Mouse (Mus musculus) liver, postnatal 0 days (tissue): ENCODE measurements around the gene Dnajb8. TPM values are rescaled to one million over a fixed set of nuclear protein-coding genes. Genes with fewer than 3 reads are reported as not detected.

Experiments used
- ATAC-seq: fragments of 200-750 bp; cut with Nextera tagmentation; 2 replicates; pipeline ENCODE4 v1.8.0; 2017; ENCODE audit warnings: mild to moderate bottlenecking, moderate library complexity
- DNase-seq: peaks from one replicate; pipeline ENCODE4 v3.0.0-alpha.2; 2016
- H3K27ac ChIP-seq: fragments of 300-500 bp; sonication (generic); 2 replicates; pipeline ENCODE4 v1.5.1; 2014; ENCODE audit warnings: antibody characterized with exemption, moderate library complexity, mild to moderate bottlenecking, low read depth
- H3K27me3 ChIP-seq: fragments of 300-500 bp; sonication (generic); 2 replicates; pipeline ENCODE4 v1.6.1; 2014; ENCODE audit warnings: low read length, control low read depth, mixed read lengths; ENCODE audit not compliant: insufficient read depth
- H3K36me3 ChIP-seq: fragments of 300-500 bp; sonication (generic); replicated peaks from 2 replicates; pipeline ENCODE4 v1.6.1; 2014; ENCODE audit warnings: mild to moderate bottlenecking, control low read depth, low read length, moderate library complexity, mixed read lengths; ENCODE audit not compliant: insufficient read depth
- H3K4me1 ChIP-seq: fragments of 300-500 bp; sonication (generic); 2 replicates; pipeline ENCODE4 v1.6.1; 2014; ENCODE audit warnings: antibody characterized with exemption, mild to moderate bottlenecking, control low read depth; ENCODE audit not compliant: insufficient read depth
- H3K4me2 ChIP-seq: fragments of 300-500 bp; sonication (generic); 2 replicates; pipeline ENCODE4 v1.6.1; 2014; ENCODE audit warnings: low read depth, mild to moderate bottlenecking, low read length, moderate library complexity, mixed read lengths
- H3K4me3 ChIP-seq: fragments of 300-500 bp; sonication (generic); 2 replicates; pipeline ENCODE4 v1.5.1; 2014; ENCODE audit warnings: low read depth, low read length
- H3K9ac ChIP-seq: fragments of 300-500 bp; sonication (generic); replicated peaks from 2 replicates; pipeline ENCODE4 v1.6.1; 2014; ENCODE audit warnings: mild to moderate bottlenecking, moderate library complexity
- H3K9me3 ChIP-seq: fragments of 300-500 bp; sonication (generic); 2 replicates; pipeline ENCODE4 v1.6.1; 2016; ENCODE audit warnings: mild to moderate bottlenecking, control low read depth, low read length, mixed read lengths
- CTCF ChIP-seq: sonication (generic); IDR thresholded peaks from 2 replicates; pipeline ENCODE4 v1.5.1; 2016; ENCODE audit warnings: antibody characterized with exemption, low read depth
- EP300 ChIP-seq: IDR thresholded peaks from 2 replicates; pipeline ENCODE4 v1.6.1; 2016; ENCODE audit warnings: antibody characterized with exemption, low read depth, mild to moderate bottlenecking
- WGBS: fragments of 180-500 bp; shearing (Covaris S2); extraction: QIAGEN DNeasy Blood & Tissue Kit; methylation state at CpG from one replicate; pipeline ENCODE4 v1.1.7; 2014; ENCODE audit not compliant: insufficient replicate concordance; 5-methylcytosine and 5-hydroxymethylcytosine counted together
- polyA plus RNA-seq: library from polyadenylated mRNA; unstranded; fragments of >200 nt; fragmentation: Nextera tagmentation; extraction: Ambion mirVana; gene quantifications from 2 replicates; pipeline ENCODE4 v1.2.1, GENCODE M21; 2015

Gene Dnajb8
- polyA plus RNA-seq: not detected in 2 replicates

GRCm38 (mm10) chr6:88221968-88222367 lies at the start of gene Dnajb8:
Dnajb8 (plus strand) TSS chr6:88222268.
- Histone ChIP-seq H3K4me3 (no peak within 1 kb of the TSS), H3K27ac (no peak within 1 kb of the TSS), H3K4me2 (no peak within 1 kb of the TSS), H3K36me3 (no peaks in the 10 kb centered on the region), H3K4me1 (no peaks in the 10 kb centered on the region), H3K27me3 (no peaks in the 10 kb centered on the region), H3K9me3 (peaks cover 3% of the 10 kb centered on the region; the same call in 1 of the 2 replicates), H3K9ac (no peak within 1 kb of the TSS)
- 49% methylated on average over 10 of the region's 10 CpGs for WGBS
- ATAC-seq (no peak), DNase-seq (no peak)
- TF ChIP-seq EP300 (no peak), CTCF (no peak)

DNA sequence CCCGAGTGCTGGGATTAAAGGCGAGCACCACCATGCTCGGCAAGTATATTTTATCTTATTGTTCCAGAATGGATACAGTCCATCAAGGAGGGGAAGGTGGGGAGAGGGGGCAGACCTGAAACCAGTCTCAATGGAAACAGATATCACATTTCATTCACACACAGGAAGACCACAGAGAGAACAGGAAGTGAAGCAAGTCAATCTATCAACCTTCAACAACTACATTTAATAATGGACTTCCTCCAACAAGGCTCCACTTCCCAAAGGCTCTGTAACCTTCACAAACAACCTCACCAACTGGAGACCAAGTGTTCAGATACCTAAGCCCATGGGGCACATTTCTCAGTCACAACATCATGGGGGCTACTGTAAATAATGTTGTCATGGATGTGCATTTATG lies 47.9 kb upstream of the Dnajb8 start:
- WGBS: 88% methylated on average over 3 of the region's 3 CpGs
- TF ChIP-seq EP300: no peak
- no peak for TF ChIP-seq CTCF
- ATAC-seq: no peak
- no peaks in the 10 kb centered on the region for H3K36me3 ChIP-seq
- peaks cover 11% of the 10 kb centered on the region; the same call in 1 of the 2 replicates for H3K9me3 ChIP-seq
- no peak overlapping the region for H3K4me2 ChIP-seq
- no peak overlapping the region for H3K9ac ChIP-seq
- no peak overlapping the region for H3K4me3 ChIP-seq
- H3K4me1 ChIP-seq: no peaks in the 10 kb centered on the region
- no peak overlapping the region for H3K27ac ChIP-seq
- DNase-seq: no peak
- no peaks in the 10 kb centered on the region for H3K27me3 ChIP-seq

DNA sequence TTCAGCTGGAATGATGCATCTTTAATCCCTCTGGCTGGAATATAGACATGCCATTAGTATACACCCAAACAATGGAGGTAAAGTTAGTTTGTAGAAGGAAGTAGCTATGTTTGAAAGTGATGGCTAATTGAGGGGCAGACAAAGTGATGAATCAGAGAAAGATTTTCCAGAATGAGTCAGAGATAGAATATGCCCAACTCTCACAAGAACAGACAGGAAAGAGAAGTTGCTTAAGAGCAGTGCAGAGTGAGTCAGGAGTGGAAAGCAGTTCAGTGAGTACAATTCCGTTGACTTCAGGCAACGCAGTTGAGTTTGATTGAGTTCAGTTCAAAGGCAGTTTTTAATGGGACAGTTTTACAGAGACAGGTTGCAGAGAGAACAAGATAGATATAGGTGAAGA lies 47.4 kb upstream of the Dnajb8 start:
- Histone ChIP-seq H3K9me3 (peaks cover 11% of the 10 kb centered on the region; the same call in 1 of the 2 replicates), H3K4me2 (no peak overlapping the region), H3K36me3 (no peaks in the 10 kb centered on the region), H3K27ac (no peak overlapping the region), H3K4me3 (no peak overlapping the region), H3K27me3 (no peaks in the 10 kb centered on the region), H3K9ac (no peak overlapping the region), H3K4me1 (no peaks in the 10 kb centered on the region)
- ATAC-seq: no peak
- TF ChIP-seq EP300 (no peak), CTCF (no peak)
- WGBS: 76% methylated on average over 2 of the region's 2 CpGs
- DNase-seq: no peak

DNA sequence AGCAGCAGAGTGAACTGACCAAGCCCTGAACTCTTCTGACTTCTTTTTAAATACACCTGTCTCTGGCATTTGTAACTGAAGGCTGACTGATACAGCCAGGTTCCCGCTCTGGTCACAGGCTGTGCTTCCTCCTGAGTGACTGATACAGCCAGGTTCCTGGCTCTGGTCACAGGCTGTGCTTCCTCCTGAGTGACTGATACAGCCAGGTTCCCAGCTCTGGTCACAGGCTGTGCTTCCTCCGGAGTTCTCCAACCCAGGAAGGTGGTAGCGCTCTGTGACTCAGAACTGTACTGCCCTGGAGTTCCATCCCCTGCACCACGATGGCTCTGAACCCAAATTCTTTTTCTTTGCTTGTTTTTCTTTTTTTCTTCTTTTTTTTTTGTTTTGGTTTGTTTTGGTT lies 37.4 kb upstream of the Dnajb8 start:
- H3K9ac ChIP-seq: no peak overlapping the region
- peaks cover 8% of the 10 kb centered on the region for H3K4me1 ChIP-seq
- DNase-seq (no peak), ATAC-seq (no peak)
- no peak overlapping the region for H3K27ac ChIP-seq
- H3K4me2 ChIP-seq: no peak overlapping the region
- no peak overlapping the region for H3K4me3 ChIP-seq
- no peaks in the 10 kb centered on the region for H3K9me3 ChIP-seq
- TF ChIP-seq CTCF (no peak), EP300 (no peak)
- 40% methylated on average over 4 of the region's 4 CpGs for WGBS
- peaks cover 25% of the 10 kb centered on the region for H3K27me3 ChIP-seq
- no peaks in the 10 kb centered on the region for H3K36me3 ChIP-seq

GRCm38 (mm10) chr6:88188148-88188547 lies 33.9 kb upstream of the Dnajb8 start:
- no peaks in the 10 kb centered on the region for H3K36me3 ChIP-seq
- no peak for DNase-seq
- peaks cover 10% of the 10 kb centered on the region for H3K4me1 ChIP-seq
- H3K4me2 ChIP-seq: no peak overlapping the region
- peaks cover 58% of the 10 kb centered on the region for H3K27me3 ChIP-seq
- H3K9ac ChIP-seq: no peak overlapping the region
- no peak overlapping the region for H3K4me3 ChIP-seq
- no peak overlapping the region for H3K27ac ChIP-seq
- whole genome bisulfite sequencing: 74% methylated on average over 6 of the region's 6 CpGs
- no peak for ATAC-seq
- TF ChIP-seq EP300: no peak
- no peak for TF ChIP-seq CTCF
- no peaks in the 10 kb centered on the region for H3K9me3 ChIP-seq

- Histone ChIP-seq H3K9ac (no peak overlapping the region), H3K27me3 (peaks cover 71% of the 10 kb centered on the region), H3K27ac (no peak overlapping the region), H3K9me3 (no peaks in the 10 kb centered on the region), H3K4me3 (peak overlapping the region; percentile 50), H3K36me3 (no peaks in the 10 kb centered on the region), H3K4me2 (peak overlapping the region; percentile 71), H3K4me1 (peaks cover 18% of the 10 kb centered on the region)
- no peak for TF ChIP-seq EP300
- peak; percentile 85 for TF ChIP-seq CTCF
- WGBS: 4% methylated on average over 55 of the region's 56 CpGs
- DNase-seq (peak; percentile 70), ATAC-seq (peak; percentile 74)
These were observed 32.6 kb upstream of the Dnajb8 start for GRCm38 (mm10) chr6:88189312-88190042.

DNA sequence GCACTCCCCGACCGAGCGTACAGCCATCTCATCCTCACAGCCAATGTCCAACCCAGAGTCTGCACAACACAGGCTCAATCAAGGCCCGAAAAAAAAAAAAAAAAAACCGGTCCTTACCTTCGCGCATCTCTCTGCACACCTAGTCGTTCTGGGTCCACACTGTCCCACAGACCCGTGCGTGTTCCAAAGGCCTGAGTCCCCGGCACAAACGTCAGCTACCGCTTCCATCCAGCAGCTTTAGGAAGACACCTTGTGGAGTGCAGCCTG lies 32.1 kb upstream of the Dnajb8 start:
- no peak for DNase-seq
- TF ChIP-seq CTCF (no peak), EP300 (no peak)
- H3K9me3 ChIP-seq: no peaks in the 10 kb centered on the region
- WGBS: 19% methylated on average over 13 of the region's 13 CpGs
- H3K27me3 ChIP-seq: peaks cover 76% of the 10 kb centered on the region
- peak overlapping the region; percentile 50 for H3K4me3 ChIP-seq
- peaks cover 18% of the 10 kb centered on the region for H3K4me1 ChIP-seq
- no peaks in the 10 kb centered on the region for H3K36me3 ChIP-seq
- ATAC-seq: no peak
- no peak overlapping the region for H3K9ac ChIP-seq
- no peak overlapping the region for H3K27ac ChIP-seq
- H3K4me2 ChIP-seq: peak overlapping the region; percentile 71
